Mouse (Mus musculus): ENCODE measurements around the gene Rfng. TPM values are rescaled to one million over a fixed set of nuclear protein-coding genes. Genes with fewer than 3 reads are reported as not detected.
"Not testable (repeated sequence)": the region's sequence is repeated elsewhere in the genome, so short reads cannot be mapped to it uniquely, and the experiment has no call there.

Gene Rfng
- polyA plus RNA-seq, 1 experiment from 2014 or later, result 41.1 TPM

GRCm38 (mm10) chr11:120798244-120798643 lies 14.2 kb upstream of the Rfng start:
- Histone ChIP-seq H3K4me1 (ENCODE audit: control insufficient read depth, insufficient read depth, low read length) (peaks cover 13% of the 10 kb centered on the region), H3K27ac (ENCODE audit: low read length) (no peak overlapping the region)
- 78% methylated on average over 3 of the region's 3 CpGs for WGBS

GRCm38 (mm10) chr11:120796614-120796946 lies 12.6 kb upstream of the Rfng start:
- H3K36me3 ChIP-seq (ENCODE audit: control insufficient read depth, insufficient read depth, low read length), result 0 out of 2 replicates have a peak, but pooled peaks cover 1% of the 10 kb centered on the region
- no peaks in the 10 kb centered on the region for H3K27me3 ChIP-seq (ENCODE audit: control insufficient read depth, insufficient read depth, low read length)
- WGBS, result 30% methylated on average over 8 of the region's 8 CpGs
- peak overlapping the region; percentile 84 for H3K4me3 ChIP-seq (replicated peaks; ENCODE audit: low read length)
- no peak for ATAC-seq (ENCODE audit: insufficient read depth, low FRiP score)
- no peaks in the 10 kb centered on the region for H3K9me3 ChIP-seq (replicated peaks; ENCODE audit: control insufficient read depth, low read length)
- peak overlapping the region; percentile 51 for H3K4me2 ChIP-seq (ENCODE audit: low read depth, low read length)
- H3K9ac ChIP-seq (ENCODE audit: low read length), result peak overlapping the region; percentile 62
- peaks cover 13% of the 10 kb centered on the region for H3K4me1 ChIP-seq (ENCODE audit: control insufficient read depth, insufficient read depth, low read length)
- H3K27ac ChIP-seq (ENCODE audit: low read length), result peak overlapping the region; percentile 71

More at GRCm38 (mm10) chr11:120798244-120798643, 14.2 kb upstream of the Rfng start:
- no peak overlapping the region for H3K4me3 ChIP-seq (replicated peaks; ENCODE audit: low read length)
- H3K4me2 ChIP-seq (ENCODE audit: low read depth, low read length), result no peak overlapping the region
- ATAC-seq (ENCODE audit: insufficient read depth, low FRiP score), result no peak
- no peak overlapping the region for H3K9ac ChIP-seq (ENCODE audit: low read length)
- H3K27me3 ChIP-seq (ENCODE audit: control insufficient read depth, insufficient read depth, low read length), result no peaks in the 10 kb centered on the region
- H3K36me3 ChIP-seq (ENCODE audit: control insufficient read depth, insufficient read depth, low read length), result no peaks in the 10 kb centered on the region
- H3K9me3 ChIP-seq (replicated peaks; ENCODE audit: control insufficient read depth, low read length), result no peaks in the 10 kb centered on the region

GRCm38 (mm10) chr11:120795756-120796613 lies 12.0 kb upstream of the Rfng start, which contains the start of gene Dus1l:
Gene Dus1l, minus strand, starts transcription at chr11:120796403.
- WGBS, result 2% methylated on average over 59 of the region's 59 CpGs
- peak within 1 kb of the TSS; percentile 93 for H3K4me2 ChIP-seq (ENCODE audit: low read depth, low read length)
- peak within 1 kb of the TSS; percentile 93 for H3K9ac ChIP-seq (ENCODE audit: low read length)
- peak within 1 kb of the TSS; percentile 84 for H3K4me3 ChIP-seq (replicated peaks; ENCODE audit: low read length)
- peaks cover 13% of the 10 kb centered on the region for H3K4me1 ChIP-seq (ENCODE audit: control insufficient read depth, insufficient read depth, low read length)
- no peaks in the 10 kb centered on the region for H3K27me3 ChIP-seq (ENCODE audit: control insufficient read depth, insufficient read depth, low read length)
- 0 out of 2 replicates have a peak, but pooled peaks cover 4% of the 10 kb centered on the region for H3K36me3 ChIP-seq (ENCODE audit: control insufficient read depth, insufficient read depth, low read length)
- ATAC-seq (ENCODE audit: insufficient read depth, low FRiP score), result peak; percentile 90
- H3K27ac ChIP-seq (ENCODE audit: low read length), result peak within 1 kb of the TSS; percentile 71
- H3K9me3 ChIP-seq (replicated peaks; ENCODE audit: control insufficient read depth, low read length), result no peaks in the 10 kb centered on the region

GRCm38 (mm10) chr11:120792652-120793051 lies 8.6 kb upstream of the Rfng start:
- H3K4me1 ChIP-seq (ENCODE audit: control insufficient read depth, insufficient read depth, low read length), result peaks cover 10% of the 10 kb centered on the region
- H3K36me3 ChIP-seq (ENCODE audit: control insufficient read depth, insufficient read depth, low read length), result peaks cover 13% of the 10 kb centered on the region; the same call in 1 of the 2 replicates
- no peak for ATAC-seq (ENCODE audit: insufficient read depth, low FRiP score)
- no peaks in the 10 kb centered on the region for H3K27me3 ChIP-seq (ENCODE audit: control insufficient read depth, insufficient read depth, low read length)
- 95% methylated on average over 9 of the region's 9 CpGs for WGBS
- no peak overlapping the region for H3K9ac ChIP-seq (ENCODE audit: low read length)
- H3K4me2 ChIP-seq (ENCODE audit: low read depth, low read length), result no peak overlapping the region
- H3K27ac ChIP-seq (ENCODE audit: low read length), result no peak overlapping the region
- no peaks in the 10 kb centered on the region for H3K9me3 ChIP-seq (replicated peaks; ENCODE audit: control insufficient read depth, low read length)
- no peak overlapping the region for H3K4me3 ChIP-seq (replicated peaks; ENCODE audit: low read length)

- WGBS, result 65% methylated on average over 3 of the region's 3 CpGs
- H3K36me3 ChIP-seq (ENCODE audit: control insufficient read depth, insufficient read depth, low read length), result peaks cover 13% of the 10 kb centered on the region; the same call in 1 of the 2 replicates
- no peak overlapping the region for H3K4me3 ChIP-seq (replicated peaks; ENCODE audit: low read length)
- H3K9me3 ChIP-seq (replicated peaks; ENCODE audit: control insufficient read depth, low read length), result no peaks in the 10 kb centered on the region
- no peak for ATAC-seq (ENCODE audit: insufficient read depth, low FRiP score)
- H3K4me1 ChIP-seq (ENCODE audit: control insufficient read depth, insufficient read depth, low read length), result peaks cover 6% of the 10 kb centered on the region
- H3K4me2 ChIP-seq (ENCODE audit: low read depth, low read length), result no peak overlapping the region
- no peak overlapping the region for H3K27ac ChIP-seq (ENCODE audit: low read length)
- H3K9ac ChIP-seq (ENCODE audit: low read length), result no peak overlapping the region
- H3K27me3 ChIP-seq (ENCODE audit: control insufficient read depth, insufficient read depth, low read length), result no peaks in the 10 kb centered on the region
Measured at GRCm38 (mm10) chr11:120789810-120790209, 5.8 kb upstream of the Rfng start.

- 82% methylated on average over 4 of the region's 4 CpGs for WGBS
- Histone ChIP-seq H3K27me3 (ENCODE audit: control insufficient read depth, insufficient read depth, low read length) (no peaks in the 10 kb centered on the region), H3K9ac (ENCODE audit: low read length) (no peak overlapping the region), H3K4me2 (ENCODE audit: low read depth, low read length) (no peak overlapping the region), H3K4me1 (ENCODE audit: control insufficient read depth, insufficient read depth, low read length) (peaks cover 7% of the 10 kb centered on the region), H3K36me3 (ENCODE audit: control insufficient read depth, insufficient read depth, low read length) (peaks cover 13% of the 10 kb centered on the region; the same call in 1 of the 2 replicates), H3K27ac (ENCODE audit: low read length) (no peak overlapping the region), H3K4me3 (replicated peaks; ENCODE audit: low read length) (no peak overlapping the region), H3K9me3 (replicated peaks; ENCODE audit: control insufficient read depth, low read length) (no peaks in the 10 kb centered on the region)
- ATAC-seq (ENCODE audit: insufficient read depth, low FRiP score), result no peak
Measured at GRCm38 (mm10) chr11:120789355-120789754, 5.3 kb upstream of the Rfng start.

GRCm38 (mm10) chr11:120788460-120788859 lies 4.5 kb upstream of the Rfng start:
- H3K9me3 ChIP-seq (replicated peaks; ENCODE audit: control insufficient read depth, low read length); H3K27ac ChIP-seq (ENCODE audit: low read length); H3K27me3 ChIP-seq (ENCODE audit: control insufficient read depth, insufficient read depth, low read length); H3K4me3 ChIP-seq (replicated peaks; ENCODE audit: low read length); H3K9ac ChIP-seq (ENCODE audit: low read length); ATAC-seq (ENCODE audit: insufficient read depth, low FRiP score); H3K4me2 ChIP-seq (ENCODE audit: low read depth, low read length); H3K4me1 ChIP-seq (ENCODE audit: control insufficient read depth, insufficient read depth, low read length): not testable (repeated sequence)
- WGBS, result 87% methylated on average over 10 of the region's 10 CpGs
- peaks cover 13% of the 10 kb centered on the region; the same call in 1 of the 2 replicates for H3K36me3 ChIP-seq (ENCODE audit: control insufficient read depth, insufficient read depth, low read length)

GRCm38 (mm10) chr11:120785145-120785544 lies 1.1 kb upstream of the Rfng start:
- H3K9ac ChIP-seq (ENCODE audit: low read length), result peak overlapping the region; percentile 89
- peaks cover 14% of the 10 kb centered on the region for H3K4me1 ChIP-seq (ENCODE audit: control insufficient read depth, insufficient read depth, low read length)
- H3K4me2 ChIP-seq (ENCODE audit: low read depth, low read length), result peak overlapping the region; percentile 89
- peak overlapping the region; percentile 79 for H3K4me3 ChIP-seq (replicated peaks; ENCODE audit: low read length)
- WGBS, result 28% methylated on average over 9 of the region's 9 CpGs
- H3K27me3 ChIP-seq (ENCODE audit: control insufficient read depth, insufficient read depth, low read length), result no peaks in the 10 kb centered on the region
- ATAC-seq (ENCODE audit: insufficient read depth, low FRiP score), result no peak
- no peaks in the 10 kb centered on the region for H3K9me3 ChIP-seq (replicated peaks; ENCODE audit: control insufficient read depth, low read length)
- H3K27ac ChIP-seq (ENCODE audit: low read length), result no peak overlapping the region; the same call in 1 of the 2 replicates
- peaks cover 7% of the 10 kb centered on the region; the same call in 1 of the 2 replicates for H3K36me3 ChIP-seq (ENCODE audit: control insufficient read depth, insufficient read depth, low read length)

GRCm38 (mm10) chr11:120783426-120784063 lies 462 bp downstream of the Rfng start:
- peaks cover 14% of the 10 kb centered on the region for H3K4me1 ChIP-seq (ENCODE audit: control insufficient read depth, insufficient read depth, low read length)
- peak overlapping the region; percentile 89 for H3K9ac ChIP-seq (ENCODE audit: low read length)
- WGBS, result 2% methylated on average over 42 of the region's 42 CpGs
- peak overlapping the region; percentile 68 for H3K27ac ChIP-seq (ENCODE audit: low read length)
- H3K4me3 ChIP-seq (replicated peaks; ENCODE audit: low read length), result peak overlapping the region; percentile 79
- H3K27me3 ChIP-seq (ENCODE audit: control insufficient read depth, insufficient read depth, low read length), result no peaks in the 10 kb centered on the region
- ATAC-seq (ENCODE audit: insufficient read depth, low FRiP score), result peak; percentile 3; the same call in 1 of the 2 replicates
- H3K4me2 ChIP-seq (ENCODE audit: low read depth, low read length), result peak overlapping the region; percentile 89
- no peaks in the 10 kb centered on the region for H3K9me3 ChIP-seq (replicated peaks; ENCODE audit: control insufficient read depth, low read length)
- H3K36me3 ChIP-seq (ENCODE audit: control insufficient read depth, insufficient read depth, low read length), result peaks cover 5% of the 10 kb centered on the region; the same call in 1 of the 2 replicates
